Mouse (Mus musculus) liver, embryonic 11.5 days (tissue): ENCODE data around the gene Tgtp2. TPM values are rescaled to one million over a fixed set of nuclear protein-coding genes. Genes with fewer than 3 reads are reported as not detected.

Experiments used
- ATAC-seq: fragments of 200-750 bp; cut with Nextera tagmentation; replicated peaks from 2 replicates; pipeline ENCODE4 v1.8.0; 2017; ENCODE audit warnings: moderate number of reproducible peaks, mild to moderate bottlenecking, moderate TSS enrichment, moderate library complexity; ENCODE audit not compliant: low FRiP score
- DNase-seq: peaks from one replicate; pipeline ENCODE4 v3.0.0-alpha.2; 2017; ENCODE audit warnings: low spot score
- H3K27ac ChIP-seq: fragments of 300-500 bp; sonication (generic); 2 replicates; pipeline ENCODE4 v1.5.1; 2014; ENCODE audit warnings: mild to moderate bottlenecking, low read depth, low read length, control low read depth
- H3K27me3 ChIP-seq: fragments of 300-500 bp; sonication (generic); replicated peaks from 2 replicates; pipeline ENCODE4 v1.6.1; 2014; ENCODE audit warnings: low read length, mixed read lengths; ENCODE audit not compliant: control insufficient read depth, insufficient read depth
- H3K36me3 ChIP-seq: fragments of 300-500 bp; sonication (generic); 2 replicates; pipeline ENCODE4 v1.6.1; 2014; ENCODE audit warnings: mild to moderate bottlenecking, low read length, moderate library complexity, mixed read lengths; ENCODE audit not compliant: control insufficient read depth, insufficient read depth
- H3K4me1 ChIP-seq: fragments of 300-500 bp; sonication (generic); replicated peaks from 2 replicates; pipeline ENCODE4 v1.6.1; 2014; ENCODE audit warnings: low read length, mixed read lengths; ENCODE audit not compliant: control insufficient read depth, insufficient read depth
- H3K4me2 ChIP-seq: fragments of 300-500 bp; sonication (generic); 2 replicates; pipeline ENCODE4 v1.6.1; 2014; ENCODE audit warnings: mild to moderate bottlenecking, control low read depth, moderate library complexity
- H3K4me3 ChIP-seq: fragments of 300-500 bp; sonication (generic); 2 replicates; pipeline ENCODE4 v1.5.1; 2014; ENCODE audit warnings: low read depth, low read length, control low read depth
- H3K9ac ChIP-seq: fragments of 300-500 bp; sonication (generic); 2 replicates; pipeline ENCODE4 v1.6.1; 2014; ENCODE audit warnings: low read depth, low read length, control low read depth
- H3K9me3 ChIP-seq: fragments of 300-500 bp; sonication (generic); 2 replicates; pipeline ENCODE4 v1.6.1; 2016; ENCODE audit warnings: low read length, inconsistent platforms, mixed read lengths; ENCODE audit not compliant: control insufficient read depth
- WGBS: fragments of 180-500 bp; shearing (Covaris S2); extraction: QIAGEN DNeasy Blood & Tissue Kit; methylation state at CpG from one replicate; pipeline ENCODE4 v1.1.7; 2014; 5-methylcytosine and 5-hydroxymethylcytosine counted together
- polyA plus RNA-seq: library from polyadenylated mRNA; unstranded; fragments of >200 nt; fragmentation: Nextera tagmentation; extraction: Ambion mirVana; gene quantifications from 2 replicates; pipeline ENCODE4 v1.2.1, GENCODE M21; 2014

Gene Tgtp2
- polyA plus RNA-seq, 1 experiment from 2014 or later, result 0.58 TPM

- Histone ChIP-seq H3K9ac (no peak overlapping the region), H3K4me2 (no peak overlapping the region), H3K27ac (no peak overlapping the region), H3K36me3 (no peaks in the 10 kb centered on the region), H3K4me1 (peaks cover 7% of the 10 kb centered on the region), H3K4me3 (no peak overlapping the region), H3K27me3 (no peaks in the 10 kb centered on the region), H3K9me3 (no peaks in the 10 kb centered on the region)
- ATAC-seq (no peak), DNase-seq (no peak)
- WGBS, result 81% methylated on average over 3 of the region's 3 CpGs
Measured at GRCm38 (mm10) chr11:49100409-49100808, 36.4 kb upstream of the Tgtp2 start.

DNA sequence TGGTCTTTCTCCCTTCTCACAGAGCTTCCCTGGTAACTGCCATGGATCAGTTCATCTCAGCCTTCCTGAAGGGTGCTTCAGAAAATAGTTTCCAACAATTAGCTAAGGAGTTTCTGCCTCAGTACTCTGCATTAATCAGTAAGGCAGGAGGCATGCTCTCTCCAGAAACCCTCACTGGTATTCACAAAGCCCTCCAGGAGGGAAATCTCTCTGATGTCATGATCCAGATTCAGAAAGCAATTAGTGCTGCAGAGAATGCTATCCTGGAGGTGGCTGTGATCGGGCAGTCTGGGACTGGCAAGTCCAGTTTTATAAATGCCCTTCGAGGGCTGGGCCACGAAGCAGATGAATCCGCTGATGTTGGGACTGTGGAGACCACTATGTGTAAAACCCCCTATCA, 31.4 kb upstream of the Tgtp2 start:
- no peak overlapping the region for H3K9ac ChIP-seq
- no peak overlapping the region for H3K27ac ChIP-seq
- no peaks in the 10 kb centered on the region for H3K36me3 ChIP-seq
- H3K4me2 ChIP-seq, result no peak overlapping the region
- H3K4me3 ChIP-seq, result no peak overlapping the region
- H3K27me3 ChIP-seq, result no peaks in the 10 kb centered on the region
- DNase-seq (no peak), ATAC-seq (no peak)
- 89% methylated on average over 4 of the region's 4 CpGs for WGBS
- H3K9me3 ChIP-seq, result no peaks in the 10 kb centered on the region
- peaks cover 18% of the 10 kb centered on the region for H3K4me1 ChIP-seq

DNA sequence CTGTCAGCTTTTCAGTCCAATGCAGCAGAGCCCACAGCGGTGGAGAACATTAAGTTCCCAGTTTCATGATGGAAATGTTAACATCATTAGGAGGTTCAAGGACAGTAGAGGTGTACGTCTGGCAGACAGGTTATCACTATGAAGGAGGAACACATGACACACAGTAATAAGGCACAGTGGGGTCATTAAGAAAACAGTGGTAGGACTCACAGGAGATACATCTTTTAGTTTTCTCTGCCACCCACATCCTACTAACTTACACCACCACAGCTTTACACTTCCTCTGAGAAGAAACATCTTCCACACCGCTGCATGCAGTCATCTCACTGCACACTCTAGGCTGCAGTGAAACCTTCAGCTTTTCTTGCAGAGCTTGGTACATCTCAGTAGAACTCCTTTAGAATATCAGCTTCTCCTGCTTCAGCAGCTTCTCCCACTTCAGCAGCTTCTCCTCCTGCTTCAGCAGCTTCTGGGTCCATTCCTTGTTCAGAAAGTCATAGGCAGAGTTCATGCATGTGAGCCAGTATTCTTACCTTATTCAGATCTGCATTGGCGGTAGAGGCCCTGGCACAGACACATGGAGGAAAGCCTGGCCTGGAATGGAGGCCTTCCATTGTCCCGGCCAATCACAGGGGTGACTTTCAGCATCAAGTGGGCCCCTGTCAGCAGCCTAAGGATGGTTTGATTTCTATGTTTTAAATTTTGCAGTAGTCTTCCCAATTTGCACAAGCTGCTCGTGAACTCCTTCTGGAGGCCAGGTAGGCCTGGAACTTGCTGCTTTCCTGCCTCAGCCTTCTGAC, 30.1 kb upstream of the Tgtp2 start:
- H3K27ac ChIP-seq, result no peak overlapping the region
- no peak overlapping the region for H3K9ac ChIP-seq
- no peaks in the 10 kb centered on the region for H3K36me3 ChIP-seq
- DNase-seq (no peak), ATAC-seq (no peak)
- peaks cover 28% of the 10 kb centered on the region for H3K4me1 ChIP-seq
- 82% methylated on average over 6 of the region's 6 CpGs for WGBS
- no peak overlapping the region for H3K4me3 ChIP-seq
- no peaks in the 10 kb centered on the region for H3K9me3 ChIP-seq
- H3K27me3 ChIP-seq, result no peaks in the 10 kb centered on the region
- no peak overlapping the region for H3K4me2 ChIP-seq

- DNase-seq (no peak), ATAC-seq (no peak)
- no peaks in the 10 kb centered on the region for H3K36me3 ChIP-seq
- H3K9me3 ChIP-seq, result no peaks in the 10 kb centered on the region
- no peak overlapping the region for H3K4me3 ChIP-seq
- no peaks in the 10 kb centered on the region for H3K27me3 ChIP-seq
- H3K27ac ChIP-seq, result peak overlapping the region; percentile 48; the same call in 1 of the 2 replicates
- H3K4me1 ChIP-seq, result peaks cover 38% of the 10 kb centered on the region
- 69% methylated on average over 2 of the region's 2 CpGs for WGBS
- H3K9ac ChIP-seq, result no peak overlapping the region
- no peak overlapping the region for H3K4me2 ChIP-seq
Measured at GRCm38 (mm10) chr11:49092786-49093185, 28.8 kb upstream of the Tgtp2 start.

GRCm38 (mm10) chr11:49092053-49092586, 28.1 kb upstream of the Tgtp2 start:
- peaks cover 39% of the 10 kb centered on the region for H3K4me1 ChIP-seq
- ATAC-seq (no peak), DNase-seq (no peak)
- H3K4me3 ChIP-seq, result no peak overlapping the region
- H3K27me3 ChIP-seq, result no peaks in the 10 kb centered on the region
- peak overlapping the region; percentile 37; the same call in 1 of the 2 replicates for H3K9ac ChIP-seq
- no peaks in the 10 kb centered on the region for H3K36me3 ChIP-seq
- no peaks in the 10 kb centered on the region for H3K9me3 ChIP-seq
- WGBS, result 96% methylated on average over 1 of the region's 1 CpGs
- peak overlapping the region; percentile 48; the same call in 1 of the 2 replicates for H3K27ac ChIP-seq
- no peak overlapping the region for H3K4me2 ChIP-seq

- no peaks in the 10 kb centered on the region for H3K9me3 ChIP-seq
- no peak overlapping the region for H3K27ac ChIP-seq
- ATAC-seq, result no peak
- H3K4me3 ChIP-seq, result no peak overlapping the region
- H3K9ac ChIP-seq, result no peak overlapping the region
- WGBS, result 60% methylated on average over 4 of the region's 4 CpGs
- DNase-seq, result no peak
- no peaks in the 10 kb centered on the region for H3K27me3 ChIP-seq
- no peak overlapping the region for H3K4me2 ChIP-seq
- H3K36me3 ChIP-seq, result no peaks in the 10 kb centered on the region
- H3K4me1 ChIP-seq, result peaks cover 49% of the 10 kb centered on the region
Measured at GRCm38 (mm10) chr11:49091171-49091570, 27.2 kb upstream of the Tgtp2 start.

DNA sequence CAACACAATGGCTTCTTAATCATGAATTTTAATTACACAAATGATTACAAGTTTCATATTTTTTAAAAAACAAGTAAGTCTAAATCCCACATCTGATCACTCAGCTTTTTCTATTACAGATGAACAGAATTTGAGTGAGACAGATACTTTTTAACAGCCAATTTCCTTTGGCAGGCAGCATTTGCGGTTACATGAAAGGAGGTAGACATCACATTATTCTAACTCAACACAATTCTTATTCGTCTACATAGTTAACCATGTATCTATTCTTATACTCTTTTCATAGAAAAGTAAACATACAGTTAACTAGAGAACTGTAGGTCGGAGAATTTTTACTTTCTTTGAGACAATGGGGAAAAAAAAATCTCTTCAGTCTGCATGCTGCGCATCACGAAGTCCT, 26.5 kb upstream of the Tgtp2 start:
- no peak overlapping the region for H3K27ac ChIP-seq
- no peak for ATAC-seq
- 88% methylated on average over 5 of the region's 5 CpGs for WGBS

GRCm38 (mm10) chr11:49089735-49090507, 25.9 kb upstream of the Tgtp2 start:
- peak overlapping the region; percentile 14; the same call in 1 of the 2 replicates for H3K4me2 ChIP-seq
- H3K4me3 ChIP-seq, result no peak overlapping the region
- ATAC-seq, result no peak; the same call in 1 of the 2 replicates
- no peak overlapping the region for H3K27ac ChIP-seq
- no peak for DNase-seq
- WGBS, result 59% methylated on average over 3 of the region's 3 CpGs
- no peaks in the 10 kb centered on the region for H3K9me3 ChIP-seq
- H3K36me3 ChIP-seq, result no peaks in the 10 kb centered on the region
- H3K27me3 ChIP-seq, result no peaks in the 10 kb centered on the region
- no peak overlapping the region for H3K9ac ChIP-seq
- peaks cover 54% of the 10 kb centered on the region for H3K4me1 ChIP-seq

More for the DNA sequence above, 26.5 kb upstream of the Tgtp2 start:
- no peaks in the 10 kb centered on the region for H3K9me3 ChIP-seq
- no peak for DNase-seq
- no peaks in the 10 kb centered on the region for H3K36me3 ChIP-seq
- H3K4me1 ChIP-seq, result peaks cover 49% of the 10 kb centered on the region
- no peak overlapping the region for H3K4me3 ChIP-seq
- H3K9ac ChIP-seq, result no peak overlapping the region
- H3K27me3 ChIP-seq, result no peaks in the 10 kb centered on the region
- no peak overlapping the region for H3K4me2 ChIP-seq
